Mouse (Mus musculus) embryonic facial prominence, embryonic 10.5 days (tissue): ENCODE data around the gene Tbl2. TPM values are rescaled to one million over a fixed set of nuclear protein-coding genes. Genes with fewer than 3 reads are reported as not detected.

Experiments used
- DNase-seq: peaks from one replicate; pipeline ENCODE4 v3.0.0-alpha.2; 2017; ENCODE audit warnings: low spot score
- H3K27ac ChIP-seq: fragments of 300-500 bp; sonication (generic); replicated peaks from 2 replicates; pipeline ENCODE4 v1.5.1; 2016; ENCODE audit warnings: mild to moderate bottlenecking
- H3K27me3 ChIP-seq: fragments of 300-500 bp; sonication (generic); replicated peaks from 2 replicates; pipeline ENCODE4 v1.6.1; 2016; ENCODE audit warnings: low read depth, mild to moderate bottlenecking; ENCODE audit not compliant: poor library complexity, severe bottlenecking
- H3K36me3 ChIP-seq: fragments of 300-500 bp; sonication (generic); replicated peaks from 2 replicates; pipeline ENCODE4 v1.6.1; 2016; ENCODE audit warnings: mild to moderate bottlenecking, moderate library complexity
- H3K4me1 ChIP-seq: fragments of 300-500 bp; sonication (generic); 2 replicates; pipeline ENCODE4 v1.6.1; 2016
- H3K4me3 ChIP-seq: fragments of 300-500 bp; sonication (generic); 2 replicates; pipeline ENCODE4 v1.5.1; 2016; ENCODE audit warnings: mild to moderate bottlenecking, moderate library complexity
- H3K9me3 ChIP-seq: fragments of 300-500 bp; sonication (generic); 2 replicates; pipeline ENCODE4 v1.6.1; 2016; ENCODE audit warnings: mild to moderate bottlenecking
- WGBS: fragments of 180-500 bp; shearing (Covaris S2); methylation state at CpG from one replicate; pipeline ENCODE4 v1.1.7; 2016; 5-methylcytosine and 5-hydroxymethylcytosine counted together
- polyA plus RNA-seq: library from polyadenylated mRNA; unstranded; fragments of >200 nt; fragmentation: Nextera tagmentation; extraction: Ambion mirVana; gene quantifications from 2 replicates; pipeline ENCODE4 v1.2.1, GENCODE M21; 2016

Gene Tbl2
- 21.3 and 22.2 TPM in 2 replicates for polyA plus RNA-seq

DNA sequence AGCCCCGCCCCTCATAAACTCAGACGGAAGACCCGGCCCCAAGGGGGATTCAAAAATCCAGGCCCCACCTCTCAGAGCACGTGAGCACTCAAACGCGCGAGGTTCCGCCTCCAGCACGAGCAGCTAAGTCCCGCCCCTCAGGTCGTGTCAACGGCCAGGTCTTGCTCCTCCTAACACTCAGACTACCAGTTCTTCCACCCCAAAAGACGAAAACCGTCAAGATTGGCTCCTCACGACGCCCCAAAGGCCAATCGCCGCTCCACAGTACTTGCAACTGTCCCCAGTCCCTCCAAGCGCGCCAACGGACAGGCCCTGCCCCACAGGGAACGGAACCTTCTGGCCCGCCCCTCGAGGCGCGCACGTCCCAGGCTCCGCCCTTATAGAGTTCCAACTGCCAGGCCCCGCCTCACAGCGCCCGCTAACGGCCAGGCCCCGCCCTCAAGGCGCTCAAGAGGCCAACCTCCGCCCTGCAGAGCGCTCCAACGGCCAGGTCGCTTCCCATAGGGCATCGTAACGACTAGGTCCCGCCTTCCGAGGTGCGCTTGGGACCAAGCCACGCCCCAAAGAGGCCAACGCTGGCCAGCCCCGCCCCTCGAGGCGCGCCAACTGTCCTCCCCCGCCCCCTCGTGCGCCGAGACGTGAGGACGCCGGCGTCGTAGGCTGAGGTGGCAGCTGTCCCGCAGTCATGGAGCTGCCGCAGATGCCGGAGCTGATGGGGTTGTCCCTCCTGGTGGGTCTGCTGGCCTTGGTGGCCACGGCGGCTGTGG is at the start of gene Tbl2:
Gene Tbl2, plus strand, starts transcription at position 605 of the 767 bp plus-strand sequence.
- Histone ChIP-seq H3K36me3 (peaks cover 21% of the 10 kb centered on the region), H3K4me3 (peak within 1 kb of the TSS; percentile 89), H3K9me3 (no peaks in the 10 kb centered on the region), H3K27me3 (no peaks in the 10 kb centered on the region), H3K4me1 (peaks cover 18% of the 10 kb centered on the region), H3K27ac (peak within 1 kb of the TSS; percentile 95)
- peak; percentile 99 for DNase-seq
- WGBS: under 1% methylated on average over 63 of the region's 63 CpGs

DNA sequence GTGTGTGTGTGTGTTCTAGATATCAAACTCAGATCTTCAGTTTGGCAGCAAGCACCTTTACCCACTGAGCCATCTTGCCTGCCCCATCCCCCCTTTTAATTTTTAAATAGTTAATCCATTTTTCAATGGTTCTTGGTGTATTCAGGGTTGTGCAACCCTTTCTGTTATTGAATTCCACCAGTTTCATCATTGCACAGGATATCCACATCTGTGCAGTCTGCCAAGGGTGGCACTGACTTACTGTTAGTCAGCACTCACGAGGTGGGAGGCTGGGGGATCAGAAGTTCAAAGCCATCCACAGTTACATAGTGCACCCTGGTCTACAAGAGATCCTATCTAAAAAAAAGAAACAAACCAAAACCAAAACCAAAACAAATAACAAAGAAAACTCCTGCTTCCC is 48.5 kb upstream of the Tbl2 start:
- WGBS: 71% methylated on average over 1 of the region's 1 CpGs
- no peaks in the 10 kb centered on the region for H3K36me3 ChIP-seq
- H3K4me1 ChIP-seq: no peaks in the 10 kb centered on the region
- H3K9me3 ChIP-seq: 0 out of 2 replicates have a peak, but pooled peaks cover 4% of the 10 kb centered on the region
- H3K27ac ChIP-seq: no peak overlapping the region
- H3K4me3 ChIP-seq: no peak overlapping the region
- H3K27me3 ChIP-seq: peaks cover 14% of the 10 kb centered on the region
- DNase-seq: no peak

DNA sequence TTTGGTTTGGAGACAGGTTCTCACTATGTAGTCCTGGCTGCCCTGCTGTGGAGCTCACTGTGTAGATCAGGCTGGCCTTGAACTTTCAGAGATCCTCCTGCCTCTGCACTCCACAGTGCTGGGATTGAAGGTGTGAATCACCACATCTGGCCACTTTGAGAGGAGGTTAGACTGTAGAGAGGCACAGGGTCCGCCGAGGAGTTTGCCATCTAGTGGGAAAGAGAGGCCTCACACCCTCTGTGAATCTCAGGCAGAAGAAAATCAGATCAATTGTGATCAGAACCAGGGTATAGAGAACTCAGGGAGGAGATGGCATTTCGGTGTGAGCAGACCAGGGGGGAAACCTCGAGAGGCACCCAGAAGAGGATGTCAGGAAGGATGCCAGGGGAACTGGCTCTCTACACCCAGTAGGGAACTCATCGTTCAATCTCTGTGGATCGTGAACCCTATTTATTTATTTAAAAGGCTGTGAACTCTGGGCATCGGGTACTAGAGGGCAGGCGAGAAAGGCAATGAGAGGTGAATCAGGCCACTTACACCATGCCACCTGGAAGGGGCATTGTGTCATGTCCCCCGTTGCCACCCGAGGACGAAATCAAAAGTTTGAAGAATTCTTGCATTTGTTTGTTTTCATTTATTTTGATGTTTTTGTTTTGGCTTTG is 45.3 kb upstream of the Tbl2 start:
- WGBS: 67% methylated on average over 11 of the region's 11 CpGs
- Histone ChIP-seq H3K27ac (no peak overlapping the region), H3K27me3 (peaks cover 46% of the 10 kb centered on the region), H3K4me1 (peaks cover 23% of the 10 kb centered on the region), H3K36me3 (no peaks in the 10 kb centered on the region), H3K4me3 (no peak overlapping the region), H3K9me3 (0 out of 2 replicates have a peak, but pooled peaks cover 4% of the 10 kb centered on the region)
- peak; percentile 37 for DNase-seq

DNA sequence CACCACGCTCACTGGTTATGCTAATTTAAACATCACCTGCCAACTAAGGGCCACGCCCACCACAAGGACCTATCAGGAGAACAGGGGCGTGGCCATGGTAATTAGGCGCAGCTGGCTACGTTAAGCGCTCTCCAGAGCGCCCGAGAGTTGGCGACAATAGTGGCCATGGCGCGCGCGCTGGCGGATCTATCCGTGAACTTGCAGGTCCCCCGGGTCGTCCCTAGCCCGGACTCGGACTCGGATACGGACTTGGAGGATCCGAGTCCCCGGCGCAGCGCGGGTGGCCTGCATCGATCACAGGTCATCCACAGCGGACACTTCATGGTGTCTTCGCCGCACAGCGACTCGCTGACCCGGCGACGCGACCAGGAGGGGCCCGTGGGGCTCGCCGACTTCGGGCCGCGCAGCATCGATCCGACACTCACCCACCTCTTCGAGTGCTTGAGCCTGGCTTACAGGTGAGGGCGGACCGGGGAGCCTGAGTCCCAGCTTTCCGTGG is 42.6 kb upstream of the Tbl2 start:
- Histone ChIP-seq H3K36me3 (no peaks in the 10 kb centered on the region), H3K27ac (peak overlapping the region; percentile 67; the same call in 1 of the 2 replicates), H3K4me1 (peaks cover 23% of the 10 kb centered on the region), H3K27me3 (peaks cover 64% of the 10 kb centered on the region), H3K4me3 (peak overlapping the region; percentile 71), H3K9me3 (0 out of 2 replicates have a peak, but pooled peaks cover 4% of the 10 kb centered on the region)
- DNase-seq: peak; percentile 89
- WGBS: under 1% methylated on average over 48 of the region's 48 CpGs

DNA sequence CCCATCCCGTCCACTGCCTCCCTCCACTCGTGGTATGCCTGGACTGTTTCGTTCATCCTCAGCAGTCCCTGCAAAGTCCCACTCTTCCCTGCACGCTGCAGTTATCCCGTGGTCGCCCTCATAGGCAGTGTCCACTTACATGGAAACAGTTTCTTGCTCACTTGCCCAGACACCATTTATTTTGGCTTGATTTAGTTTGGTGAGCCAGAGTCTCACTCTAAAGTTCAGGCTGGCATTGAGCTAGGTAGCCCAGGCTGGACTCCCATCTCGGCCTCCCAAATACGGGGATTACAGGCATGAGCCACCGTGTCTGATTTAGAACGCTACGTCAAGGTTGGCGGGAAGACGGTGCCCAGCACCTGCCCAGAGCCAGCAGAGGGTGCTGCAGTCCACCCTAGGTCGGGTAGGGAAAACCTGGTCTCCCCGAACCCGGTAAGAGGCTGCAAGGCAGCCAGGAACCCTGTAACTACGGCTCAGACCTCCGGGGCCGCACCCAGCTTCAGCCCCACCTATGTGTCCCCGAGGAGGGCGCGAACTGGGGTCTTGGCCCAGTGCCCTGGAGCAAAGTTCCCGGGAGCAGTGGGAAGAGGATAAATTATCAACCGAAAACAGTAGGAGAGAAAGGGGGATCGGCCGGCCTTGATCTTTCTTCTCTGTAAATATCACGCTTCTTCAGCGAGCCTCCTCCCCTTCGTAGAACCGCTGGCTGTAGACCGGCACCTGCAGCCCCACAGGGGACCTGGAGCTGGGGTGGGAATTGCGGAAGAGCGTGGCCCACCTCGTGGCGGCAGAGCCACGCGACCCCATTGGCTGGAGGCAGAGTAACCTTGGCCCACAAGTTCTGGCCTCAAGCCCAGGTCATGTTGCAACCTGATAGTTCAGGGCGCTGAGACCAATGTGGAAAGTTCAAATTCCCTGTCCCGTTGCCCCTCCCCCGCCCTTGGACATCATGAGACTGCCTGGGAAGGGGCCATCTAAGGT is 41.6 kb upstream of the Tbl2 start:
- Histone ChIP-seq H3K27me3 (peaks cover 64% of the 10 kb centered on the region), H3K9me3 (0 out of 2 replicates have a peak, but pooled peaks cover 4% of the 10 kb centered on the region)

DNA sequence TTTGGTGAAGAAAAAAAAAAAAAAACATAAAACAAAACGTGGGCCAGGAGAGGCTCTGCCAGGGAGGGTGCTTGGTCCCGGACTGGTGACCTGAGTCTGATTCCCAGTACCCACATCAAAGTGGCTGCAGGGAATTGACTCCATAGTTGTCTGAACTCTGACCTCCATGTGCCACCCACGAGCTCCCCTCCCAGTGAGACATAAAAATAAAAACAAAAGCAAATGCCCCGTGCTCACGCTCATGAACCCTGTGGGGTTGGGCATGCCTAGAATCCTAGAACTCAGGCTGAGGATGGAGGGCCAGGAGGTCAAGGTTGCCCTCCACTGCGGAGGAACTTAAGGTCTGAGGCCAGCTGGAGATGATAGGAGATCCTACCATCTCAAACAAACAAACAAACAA is 40.4 kb upstream of the Tbl2 start:
- WGBS: 54% methylated on average over 6 of the region's 6 CpGs
- H3K27me3 ChIP-seq: peaks cover 64% of the 10 kb centered on the region

More for the DNA sequence above, 41.6 kb upstream of the Tbl2 start:
- Histone ChIP-seq H3K4me3 (peak overlapping the region; percentile 71), H3K36me3 (no peaks in the 10 kb centered on the region), H3K27ac (no peak overlapping the region), H3K4me1 (peaks cover 23% of the 10 kb centered on the region)
- DNase-seq: peak; percentile 74
- 8% methylated on average over 40 of the region's 40 CpGs for WGBS

DNA sequence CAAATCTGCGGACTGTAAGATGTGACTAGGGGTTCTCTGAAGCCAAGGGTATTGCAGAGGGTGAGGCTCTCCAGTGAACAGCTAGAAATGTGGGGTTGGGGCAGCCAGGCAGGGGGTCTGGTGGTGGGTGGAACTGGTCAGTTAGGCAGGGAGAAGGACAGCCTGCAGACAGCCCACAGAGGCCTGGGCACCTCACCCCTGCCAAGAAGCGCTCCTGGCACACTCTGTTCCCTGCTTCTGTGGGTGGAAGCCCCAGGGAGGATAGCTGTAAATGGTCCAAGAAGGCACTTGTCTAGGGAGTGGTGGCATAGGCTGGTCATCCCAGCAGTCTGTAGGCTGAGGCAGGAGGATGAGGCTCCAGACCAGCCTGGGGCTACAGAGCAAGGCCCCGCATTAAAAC is 40.0 kb upstream of the Tbl2 start:
- H3K27me3 ChIP-seq: peaks cover 64% of the 10 kb centered on the region
- WGBS: 83% methylated on average over 3 of the region's 3 CpGs

More for the DNA sequence above, 40.4 kb upstream of the Tbl2 start:
- Histone ChIP-seq H3K9me3 (0 out of 2 replicates have a peak, but pooled peaks cover 2% of the 10 kb centered on the region), H3K4me3 (no peak overlapping the region), H3K4me1 (peaks cover 23% of the 10 kb centered on the region), H3K36me3 (no peaks in the 10 kb centered on the region), H3K27ac (no peak overlapping the region)
- DNase-seq: no peak

DNA sequence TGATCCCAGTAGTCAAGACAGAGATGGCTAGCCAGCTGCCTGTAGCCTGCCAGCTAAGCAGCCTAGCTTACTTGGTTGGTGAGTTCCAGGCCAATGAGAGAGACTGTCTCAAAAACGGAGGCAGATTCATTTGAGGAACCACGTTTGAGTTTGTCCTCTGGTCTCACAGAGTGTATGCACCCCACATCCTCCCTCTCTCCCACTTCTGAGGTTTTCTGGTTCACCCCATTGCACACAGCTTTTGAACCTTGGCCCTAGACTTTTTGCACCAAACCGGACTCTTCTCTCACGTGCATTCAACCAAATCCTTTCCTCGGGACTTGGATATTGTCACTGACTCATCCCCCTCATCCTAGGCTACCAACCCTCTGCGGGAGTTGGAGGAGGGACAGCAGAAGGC is 39.5 kb upstream of the Tbl2 start:
- no peak overlapping the region for H3K27ac ChIP-seq
- no peak for DNase-seq
- peaks cover 23% of the 10 kb centered on the region for H3K4me1 ChIP-seq
- WGBS: 78% methylated on average over 6 of the region's 6 CpGs
- H3K36me3 ChIP-seq: no peaks in the 10 kb centered on the region
- H3K4me3 ChIP-seq: no peak overlapping the region
- H3K9me3 ChIP-seq: no peaks in the 10 kb centered on the region
- peaks cover 60% of the 10 kb centered on the region for H3K27me3 ChIP-seq

More for the DNA sequence above, 40.0 kb upstream of the Tbl2 start:
- Histone ChIP-seq H3K9me3 (no peaks in the 10 kb centered on the region), H3K36me3 (no peaks in the 10 kb centered on the region), H3K27ac (no peak overlapping the region), H3K4me1 (peaks cover 23% of the 10 kb centered on the region), H3K4me3 (no peak overlapping the region)
- DNase-seq: no peak

DNA sequence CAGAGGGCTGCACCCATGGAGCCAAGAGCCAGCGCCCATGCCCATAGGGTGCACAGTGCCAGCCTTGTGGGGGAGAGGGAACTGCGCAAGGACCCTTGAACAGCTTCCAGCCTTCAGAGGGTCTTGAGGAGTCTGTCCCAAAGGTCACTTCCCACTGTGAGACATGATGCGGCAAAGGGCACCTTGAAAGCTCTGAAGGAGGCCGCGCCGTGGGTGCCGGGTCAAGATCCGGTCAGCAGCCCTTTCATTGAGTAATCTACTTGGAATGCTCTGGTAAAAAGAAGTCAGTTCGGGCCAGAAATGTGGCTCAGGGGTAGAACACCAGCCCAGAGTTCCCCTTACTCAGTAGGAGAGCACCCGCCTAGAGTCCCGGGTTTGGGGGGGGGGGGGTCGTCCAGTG is 35.7 kb upstream of the Tbl2 start:
- Histone ChIP-seq H3K27me3 (peaks cover 22% of the 10 kb centered on the region), H3K36me3 (no peaks in the 10 kb centered on the region), H3K9me3 (no peaks in the 10 kb centered on the region), H3K4me1 (peaks cover 3% of the 10 kb centered on the region), H3K4me3 (no peak overlapping the region), H3K27ac (no peak overlapping the region)
- WGBS: 87% methylated on average over 12 of the region's 12 CpGs
- DNase-seq: no peak

DNA sequence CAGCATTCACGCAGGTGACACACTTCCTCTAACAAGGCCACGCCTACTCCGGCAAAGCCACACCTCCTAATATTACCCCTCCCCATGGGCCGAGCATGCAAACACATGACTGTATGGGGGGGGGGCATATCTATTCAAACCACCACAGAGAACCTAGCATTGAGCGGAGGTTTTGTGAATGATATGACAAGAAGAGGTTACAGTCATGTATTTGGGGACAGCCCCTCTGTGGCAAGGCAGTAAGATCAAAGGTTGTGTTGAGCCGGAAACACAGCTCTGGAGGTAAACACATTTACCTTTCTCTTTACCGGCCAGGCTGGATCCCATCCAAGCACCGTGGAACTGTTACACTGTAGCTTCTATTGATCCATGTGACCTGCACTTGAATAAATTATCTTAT is 34.2 kb upstream of the Tbl2 start:
- no peak for DNase-seq
- Histone ChIP-seq H3K27me3 (peaks cover 11% of the 10 kb centered on the region), H3K4me1 (peaks cover 5% of the 10 kb centered on the region), H3K4me3 (no peak overlapping the region), H3K27ac (no peak overlapping the region), H3K36me3 (no peaks in the 10 kb centered on the region), H3K9me3 (no peaks in the 10 kb centered on the region)
- WGBS: 89% methylated on average over 8 of the region's 8 CpGs

DNA sequence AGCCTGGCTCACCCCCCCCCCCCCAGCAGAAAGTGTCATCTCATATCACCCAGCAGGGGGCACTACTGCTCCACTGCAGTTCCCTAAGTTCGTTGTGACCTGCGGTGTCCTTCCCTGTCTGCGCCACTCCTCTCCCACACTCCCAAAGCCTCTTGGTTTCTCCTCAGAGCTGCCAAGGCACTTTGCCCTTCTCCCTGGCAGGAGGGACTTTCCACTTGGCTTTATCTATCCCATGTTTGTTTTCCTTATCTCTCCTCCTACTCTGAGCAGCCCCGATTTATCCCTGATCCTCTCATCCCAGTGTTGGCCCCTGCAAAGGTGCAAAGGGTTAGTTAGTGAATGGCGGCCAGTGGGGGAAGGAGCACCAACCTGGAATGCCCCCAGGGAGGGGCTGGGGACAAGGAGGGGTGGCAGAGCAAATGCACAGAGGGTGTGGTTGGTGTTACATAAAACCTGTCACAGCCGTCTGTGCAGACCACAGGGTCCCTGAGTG is 30.8 kb upstream of the Tbl2 start:
- H3K27ac ChIP-seq: 0 out of 2 replicates have a peak overlapping the region, but pooled peaks have one; percentile 7
- no peaks in the 10 kb centered on the region for H3K9me3 ChIP-seq
- WGBS: 26% methylated on average over 6 of the region's 6 CpGs
- no peak overlapping the region for H3K4me3 ChIP-seq
- no peaks in the 10 kb centered on the region for H3K36me3 ChIP-seq
- peaks cover 30% of the 10 kb centered on the region for H3K27me3 ChIP-seq
- peaks cover 5% of the 10 kb centered on the region for H3K4me1 ChIP-seq
- peak; percentile 73 for DNase-seq
